Mouse (Mus musculus): Measurements from ENCODE around the gene Slc9a1. TPM values are rescaled to one million over a fixed set of nuclear protein-coding genes. Genes with fewer than 3 reads are reported as not detected.
A peak's percentile ranks its signal among the peaks of the same experiment; 100 is the strongest.

Gene Slc9a1
- polyA plus RNA-seq (2021) = 25.2 TPM

DNA sequence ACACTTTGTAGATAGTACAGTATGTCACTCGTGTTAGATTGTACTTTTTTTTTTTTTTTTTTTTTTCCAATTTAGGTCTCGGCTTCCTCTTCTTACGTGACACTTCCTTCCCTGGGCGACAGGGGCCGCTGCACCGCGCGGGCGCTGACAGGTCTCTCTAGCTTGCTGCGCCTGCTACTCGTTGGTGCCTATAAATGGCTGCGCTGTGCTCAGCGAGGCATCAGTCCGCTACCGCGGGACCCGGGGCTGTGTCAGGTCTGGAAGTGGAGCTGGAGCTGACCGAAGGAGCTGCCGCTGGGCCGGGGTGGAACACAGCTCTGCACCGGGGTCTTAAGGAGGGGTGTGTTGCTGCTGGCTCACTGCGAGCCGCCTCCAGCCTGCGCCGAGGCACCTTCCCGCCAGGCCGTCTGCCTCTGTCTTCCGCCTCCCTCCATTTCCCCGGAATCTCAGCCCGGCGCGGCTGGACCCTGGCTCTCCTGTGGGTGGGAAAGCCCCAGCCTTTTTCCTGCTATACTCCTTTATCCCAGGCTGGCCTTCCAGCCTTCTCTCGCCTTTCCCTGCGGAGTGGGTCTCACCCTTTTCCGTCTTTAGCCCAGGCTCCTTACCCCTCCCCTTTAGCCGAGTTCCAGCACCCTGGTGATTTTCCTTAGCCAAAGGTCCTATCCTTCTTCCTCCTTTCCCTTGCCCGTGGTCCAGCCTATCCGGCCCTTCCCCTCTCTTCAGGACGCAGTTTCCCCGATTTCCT, at the start of gene Slc9a1:
Slc9a1 (plus strand) TSS at position 154 of the 745 bp plus-strand sequence.
- in situ Hi-C loops (cut with MboI; ENCODE audit: low pct_unique_long_range_greater_than_20kb) = no loop called here
- CTCF ChIA-PET = interaction anchor here (0.6 to 2.1 kb wide), 6 partner anchors 10 to 55 kb away, joined by 3 to 8 read pairs (median 3); no protein-coding TSS in a partner anchor
- ATAC-seq = peak; percentile 49
- no peaks in the 10 kb centered on the region for H3K27me3 ChIP-seq
- POLR2A ChIA-PET = interaction anchor here (0.7 to 1.2 kb wide), 4 partner anchors 9 to 148 kb away, joined by 4 to 11 read pairs (median 6); no protein-coding TSS in a partner anchor
- no peak for DNase-seq (ENCODE audit: low read depth, low spot score)
- no peak for TF ChIP-seq CTCF (IDR thresholded peaks at IDR 0.05)

GRCm38 (mm10) chr4:133328129-133328528, 41.4 kb upstream of the Slc9a1 start:
- no peak for DNase-seq (ENCODE audit: low read depth, low spot score)

GRCm38 (mm10) chr4:133330296-133330695, 39.2 kb upstream of the Slc9a1 start:
- DNase-seq (ENCODE audit: low read depth, low spot score) (no peak), ATAC-seq (no peak)
- no peak for TF ChIP-seq CTCF (IDR thresholded peaks at IDR 0.05)
- in situ Hi-C loops (cut with MboI; ENCODE audit: low pct_unique_long_range_greater_than_20kb) = no loop called here
- POLR2A ChIA-PET = no interaction called here
- CTCF ChIA-PET = interaction anchor here (0.8 to 1.2 kb wide), 2 partner anchors 10 to 122 kb away, joined by 3 to 4 read pairs; no protein-coding TSS in a partner anchor
- no peaks in the 10 kb centered on the region for H3K27me3 ChIP-seq

More at GRCm38 (mm10) chr4:133328129-133328528, 41.4 kb upstream of the Slc9a1 start:
- TF ChIP-seq CTCF (IDR thresholded peaks at IDR 0.05) = no peak
- ChIA-PET CTCF (interaction anchor here (1.0 to 1.3 kb wide), 2 partner anchors 15 to 26 kb away, joined by 3 to 4 read pairs; no protein-coding TSS in a partner anchor), POLR2A (no interaction called here)
- in situ Hi-C loops (cut with MboI; ENCODE audit: low pct_unique_long_range_greater_than_20kb) = no loop called here
- no peak for ATAC-seq
- no peaks in the 10 kb centered on the region for H3K27me3 ChIP-seq

DNA sequence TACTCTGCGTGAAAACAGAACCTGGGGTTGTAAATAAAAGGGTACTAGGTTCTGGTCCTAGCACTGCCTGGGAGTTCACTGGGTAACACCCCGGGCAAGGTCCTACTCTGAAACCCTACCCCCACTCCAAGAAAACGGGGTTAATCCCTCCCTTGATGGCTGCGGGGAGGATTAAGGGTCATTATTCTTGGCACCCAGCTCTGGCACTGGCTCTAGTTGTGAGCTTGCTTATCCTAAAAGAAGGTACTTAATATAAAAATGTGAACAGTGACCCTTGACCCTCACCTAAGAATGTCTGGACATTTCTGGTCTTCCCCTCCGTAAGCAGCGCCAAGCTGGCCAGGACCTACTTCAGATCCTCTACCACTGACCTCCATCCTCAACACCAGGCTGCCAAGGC, 36.2 kb upstream of the Slc9a1 start:
- TF ChIP-seq CTCF (IDR thresholded peaks at IDR 0.05) = no peak
- ChIA-PET CTCF (interaction anchor here (1.0 kb wide), 2 partner anchors 32 to 35 kb away, joined by 3 read pairs; no protein-coding TSS in a partner anchor), POLR2A (interaction anchor here (0.6 kb wide), 1 partner anchor 28 kb away, joined by 4 read pairs; no protein-coding TSS in a partner anchor)
- DNase-seq (ENCODE audit: low read depth, low spot score) (no peak), ATAC-seq (no peak)
- H3K27me3 ChIP-seq = no peaks in the 10 kb centered on the region
- in situ Hi-C loops (cut with MboI; ENCODE audit: low pct_unique_long_range_greater_than_20kb) = no loop called here

GRCm38 (mm10) chr4:133337833-133338520, 31.5 kb upstream of the Slc9a1 start:
- no peak for TF ChIP-seq CTCF (IDR thresholded peaks at IDR 0.05)
- ChIA-PET POLR2A (interaction anchor here (0.6 to 0.7 kb wide), 2 partner anchors 15 to 25 kb away, joined by 3 read pairs; no protein-coding TSS in a partner anchor), CTCF (interaction anchor here (0.6 kb wide), 1 partner anchor 137 kb away, joined by 4 read pairs; no protein-coding TSS in a partner anchor)
- DNase-seq (ENCODE audit: low read depth, low spot score) = no peak
- H3K27me3 ChIP-seq = no peaks in the 10 kb centered on the region
- ATAC-seq = no peak
- in situ Hi-C loops (cut with MboI; ENCODE audit: low pct_unique_long_range_greater_than_20kb) = no loop called here

DNA sequence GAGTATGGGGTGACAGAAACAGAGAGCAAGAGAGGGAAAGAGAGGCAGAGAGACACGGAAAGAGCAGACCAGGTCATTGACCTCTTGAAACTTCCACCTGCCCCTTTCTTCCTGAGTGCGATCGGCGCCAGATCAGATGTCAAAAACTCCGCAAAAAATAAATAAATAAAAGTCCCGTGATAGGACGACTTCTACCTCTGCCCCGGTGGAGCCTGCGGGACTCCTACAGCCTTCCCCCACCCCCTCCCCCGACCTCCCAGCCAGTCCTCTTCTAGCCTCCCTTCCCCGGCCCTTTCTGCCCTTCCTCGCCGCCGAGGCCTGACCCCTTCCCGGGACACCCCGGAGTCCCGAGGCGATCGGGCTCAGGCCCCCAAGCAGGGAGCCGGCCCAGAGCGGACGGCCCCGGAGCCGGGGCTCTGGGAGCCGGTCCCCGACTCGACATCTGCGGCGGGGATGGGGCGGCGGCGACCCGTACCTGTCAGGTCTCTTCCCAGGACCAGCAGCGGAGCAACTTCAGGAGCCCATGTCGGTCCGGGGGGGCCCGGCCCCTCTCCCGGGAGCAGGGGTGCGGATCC, 30.9 kb upstream of the Slc9a1 start:
- CTCF ChIA-PET = no interaction called here
- POLR2A ChIA-PET = interaction anchor here (0.6 to 0.7 kb wide), 3 partner anchors 15 to 142 kb away, joined by 3 to 4 read pairs (median 3); no protein-coding TSS in a partner anchor
- in situ Hi-C loops (cut with MboI; ENCODE audit: low pct_unique_long_range_greater_than_20kb) = no loop called here
- no peak for TF ChIP-seq CTCF (IDR thresholded peaks at IDR 0.05)
- no peaks in the 10 kb centered on the region for H3K27me3 ChIP-seq
- peak; percentile 66 for ATAC-seq
- no peak for DNase-seq (ENCODE audit: low read depth, low spot score)

DNA sequence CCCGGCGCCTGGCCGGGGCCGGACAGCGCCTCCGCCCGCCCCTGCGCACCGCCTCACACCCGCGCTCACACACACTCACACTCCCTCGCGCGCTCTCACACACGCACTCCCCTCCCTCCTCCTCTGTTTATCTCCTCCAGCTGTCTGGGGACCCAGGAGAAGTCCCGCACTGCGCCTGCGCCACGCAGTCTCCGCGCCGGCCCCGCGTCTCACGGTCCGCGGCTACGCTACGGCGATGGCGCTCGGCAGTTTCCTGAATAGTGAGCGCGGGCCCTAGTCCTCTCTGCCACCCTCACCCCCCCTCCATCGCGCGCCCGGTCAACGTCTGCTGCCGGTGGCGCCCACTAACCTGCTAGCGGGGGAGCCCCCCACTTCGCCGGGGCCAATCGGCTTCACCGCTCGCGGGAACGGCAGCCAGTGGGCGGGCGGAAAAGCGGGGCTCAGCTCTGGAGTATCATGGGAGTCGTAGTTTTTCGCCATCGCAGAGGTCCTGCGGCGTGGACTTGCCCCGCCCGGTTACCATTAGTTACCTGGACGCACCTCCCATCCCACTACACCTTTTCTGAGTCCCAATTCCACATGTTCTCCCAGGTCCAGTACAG, 30.3 kb upstream of the Slc9a1 start:
- POLR2A ChIA-PET = interaction anchor here (0.6 kb wide), 1 partner anchor 142 kb away, joined by 4 read pairs; no protein-coding TSS in a partner anchor
- in situ Hi-C loops (cut with MboI; ENCODE audit: low pct_unique_long_range_greater_than_20kb) = no loop called here

GRCm38 (mm10) chr4:133340217-133340616, 29.3 kb upstream of the Slc9a1 start:
- CTCF ChIA-PET = no interaction called here
- in situ Hi-C loops (cut with MboI; ENCODE audit: low pct_unique_long_range_greater_than_20kb) = no loop called here
- POLR2A ChIA-PET = no interaction called here
- no peak for TF ChIP-seq CTCF (IDR thresholded peaks at IDR 0.05)
- ATAC-seq (no peak), DNase-seq (ENCODE audit: low read depth, low spot score) (no peak)
- H3K27me3 ChIP-seq = no peaks in the 10 kb centered on the region

More for the DNA sequence above, 30.3 kb upstream of the Slc9a1 start:
- ATAC-seq (peak; percentile 76), DNase-seq (ENCODE audit: low read depth, low spot score) (peak; percentile 48)
- TF ChIP-seq CTCF (IDR thresholded peaks at IDR 0.05) = no peak
- CTCF ChIA-PET = no interaction called here
- H3K27me3 ChIP-seq = no peaks in the 10 kb centered on the region

- H3K27me3 ChIP-seq = no peaks in the 10 kb centered on the region
- POLR2A ChIA-PET = no interaction called here
- ATAC-seq (no peak), DNase-seq (ENCODE audit: low read depth, low spot score) (no peak)
- peak; percentile 30 for TF ChIP-seq CTCF (IDR thresholded peaks at IDR 0.05)
- CTCF ChIA-PET = interaction anchor here (0.8 to 0.9 kb wide), 2 partner anchors 16 to 106 kb away, joined by 3 read pairs; no protein-coding TSS in a partner anchor
- in situ Hi-C loops (cut with MboI; ENCODE audit: low pct_unique_long_range_greater_than_20kb) = no loop called here
These were observed 25.4 kb upstream of the Slc9a1 start for GRCm38 (mm10) chr4:133344112-133344511.

DNA sequence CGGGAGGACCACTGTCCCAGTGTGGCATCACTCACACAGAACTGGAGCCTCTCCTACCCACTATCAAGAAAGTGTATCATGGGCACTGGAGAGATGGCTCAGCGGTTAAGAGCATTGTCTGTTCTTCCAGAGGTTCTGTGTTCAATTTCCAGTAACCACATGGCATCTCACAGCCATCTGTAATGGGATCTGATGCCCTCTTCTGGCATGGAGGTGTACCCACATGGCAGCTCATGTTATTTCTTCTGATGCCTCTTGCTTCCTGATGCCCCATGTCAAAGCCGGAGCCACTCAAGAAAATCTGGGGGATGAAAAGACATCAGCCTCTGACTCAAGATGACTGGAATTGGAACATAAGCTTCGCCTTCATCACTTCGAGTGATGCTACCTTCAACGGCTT, 23.8 kb upstream of the Slc9a1 start:
- ATAC-seq (no peak), DNase-seq (ENCODE audit: low read depth, low spot score) (no peak)
- POLR2A ChIA-PET = no interaction called here
- no peaks in the 10 kb centered on the region for H3K27me3 ChIP-seq
- in situ Hi-C loops (cut with MboI; ENCODE audit: low pct_unique_long_range_greater_than_20kb) = loop anchor here (5.0 kb wide), 1 partner anchor 77 kb away; no protein-coding TSS in a partner anchor
- TF ChIP-seq CTCF (IDR thresholded peaks at IDR 0.05) = peak; percentile 62
- CTCF ChIA-PET = interaction anchor here (1.0 to 1.6 kb wide), 3 partner anchors 24 to 44 kb away, joined by 3 to 4 read pairs (median 3); partner anchors contain the start of gene Slc9a1
